Mouse (Mus musculus): ENCODE data around the gene Tnfrsf12a.

GRCm38 (mm10) chr17:23630195-23631020 is 46.9 kb downstream of the Tnfrsf12a start:
- TF ChIP-seq CTCF (IDR thresholded peaks at IDR 0.05; ENCODE audit: insufficient read depth, low read length) (peak; percentile 77), POLR2A (IDR thresholded peaks at IDR 0.05; ENCODE audit: borderline replicate concordance, extremely low read depth, low read depth, low read length) (no peak)

Data from lung, adult 2 months (tissue).